Mouse (Mus musculus) layer of hippocampus, adult 8-10 months (tissue): ENCODE results near the gene Foxc1. TPM values are rescaled to one million over a fixed set of nuclear protein-coding genes. Genes with fewer than 3 reads are reported as not detected.

Source experiments
- DNase-seq, 2 experiments: peaks; one replicate each; pipeline ENCODE4 v3.0.0; 2022; ENCODE audit warnings: low spot score in 2 of 2
- total RNA-seq, 4 experiments: library from RNA; stranded (reverse); gene quantifications; 2 replicates each; pipeline ENCODE4 v1.2.4; 2022

Gene Foxc1
- total RNA-seq, 4 experiments from 2014 or later, result 4.1 to 5.0 (median 4.7) TPM

DNA sequence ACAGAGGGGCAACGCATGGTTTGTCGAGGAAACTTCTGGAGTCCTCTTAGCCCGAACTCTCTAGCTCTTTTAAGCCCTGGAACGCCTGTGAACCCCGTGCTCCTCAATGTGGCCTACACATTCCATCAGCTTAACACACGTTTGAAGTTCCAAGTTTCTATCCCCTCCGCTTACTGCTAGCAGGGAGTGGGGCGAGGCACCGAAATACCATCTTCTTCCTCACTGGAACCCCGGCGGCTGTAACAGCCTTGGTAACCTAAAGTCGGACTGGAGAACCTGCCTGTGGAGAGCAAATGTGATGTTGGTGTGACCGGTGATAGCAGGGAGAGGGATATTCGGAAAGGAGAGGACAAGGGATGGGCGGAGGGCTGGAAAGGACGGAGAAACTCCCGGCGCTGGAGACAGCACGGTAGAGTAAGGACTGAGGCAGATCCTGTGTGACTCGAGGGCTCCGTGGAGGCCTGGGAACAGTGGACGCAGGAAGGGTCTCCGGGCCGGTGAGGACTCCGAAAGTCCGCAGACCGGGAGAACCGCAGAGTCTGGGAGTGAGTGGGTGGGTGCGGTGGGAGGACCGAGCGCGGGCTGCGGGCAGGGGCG lies 504 bp upstream of the Foxc1 start:
- no peak for DNase-seq

DNA sequence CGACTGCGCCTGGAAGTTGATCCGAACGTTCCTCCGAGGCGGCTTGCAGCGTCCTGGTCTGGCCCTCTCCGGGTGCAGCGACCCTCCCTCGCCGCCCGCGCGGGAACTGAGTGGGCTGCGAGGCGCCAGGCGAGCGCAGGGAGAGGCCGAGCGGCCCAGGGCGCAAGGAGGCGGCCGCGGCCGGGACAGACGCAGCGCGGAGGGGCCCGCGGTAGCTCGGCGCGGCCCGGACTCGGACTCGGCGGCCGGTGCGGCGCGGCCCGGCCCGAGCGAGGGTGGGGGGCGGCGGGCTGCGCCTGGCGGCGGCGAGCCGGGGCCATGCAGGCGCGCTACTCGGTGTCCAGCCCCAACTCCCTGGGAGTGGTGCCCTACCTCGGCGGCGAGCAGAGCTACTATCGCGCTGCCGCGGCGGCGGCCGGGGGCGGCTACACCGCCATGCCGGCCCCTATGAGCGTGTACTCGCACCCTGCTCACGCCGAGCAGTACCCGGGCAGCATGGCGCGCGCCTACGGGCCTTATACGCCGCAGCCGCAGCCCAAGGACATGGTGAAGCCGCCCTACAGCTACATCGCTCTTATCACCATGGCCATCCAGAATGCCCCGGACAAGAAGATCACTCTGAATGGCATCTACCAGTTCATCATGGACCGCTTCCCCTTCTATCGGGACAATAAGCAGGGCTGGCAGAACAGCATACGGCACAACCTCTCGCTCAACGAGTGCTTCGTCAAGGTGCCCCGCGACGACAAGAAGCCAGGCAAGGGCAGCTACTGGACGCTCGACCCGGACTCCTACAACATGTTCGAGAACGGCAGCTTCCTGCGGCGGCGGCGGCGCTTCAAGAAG lies 680 bp downstream of the Foxc1 start:
- DNase-seq, result no peak

DNA sequence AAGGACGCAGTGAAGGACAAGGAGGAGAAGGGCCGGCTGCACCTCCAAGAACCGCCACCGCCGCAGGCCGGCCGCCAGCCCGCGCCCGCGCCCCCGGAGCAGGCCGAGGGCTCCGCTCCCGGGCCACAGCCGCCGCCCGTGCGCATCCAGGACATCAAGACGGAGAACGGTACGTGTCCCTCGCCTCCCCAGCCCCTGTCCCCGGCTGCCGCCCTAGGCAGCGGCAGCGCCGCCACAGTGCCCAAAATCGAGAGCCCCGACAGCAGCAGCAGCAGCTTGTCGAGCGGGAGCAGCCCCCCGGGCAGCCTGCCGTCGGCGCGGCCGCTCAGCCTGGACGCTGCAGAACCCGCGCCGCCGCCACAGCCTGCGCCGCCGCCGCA lies 1.3 kb downstream of the Foxc1 start:
- no peak for DNase-seq

DNA sequence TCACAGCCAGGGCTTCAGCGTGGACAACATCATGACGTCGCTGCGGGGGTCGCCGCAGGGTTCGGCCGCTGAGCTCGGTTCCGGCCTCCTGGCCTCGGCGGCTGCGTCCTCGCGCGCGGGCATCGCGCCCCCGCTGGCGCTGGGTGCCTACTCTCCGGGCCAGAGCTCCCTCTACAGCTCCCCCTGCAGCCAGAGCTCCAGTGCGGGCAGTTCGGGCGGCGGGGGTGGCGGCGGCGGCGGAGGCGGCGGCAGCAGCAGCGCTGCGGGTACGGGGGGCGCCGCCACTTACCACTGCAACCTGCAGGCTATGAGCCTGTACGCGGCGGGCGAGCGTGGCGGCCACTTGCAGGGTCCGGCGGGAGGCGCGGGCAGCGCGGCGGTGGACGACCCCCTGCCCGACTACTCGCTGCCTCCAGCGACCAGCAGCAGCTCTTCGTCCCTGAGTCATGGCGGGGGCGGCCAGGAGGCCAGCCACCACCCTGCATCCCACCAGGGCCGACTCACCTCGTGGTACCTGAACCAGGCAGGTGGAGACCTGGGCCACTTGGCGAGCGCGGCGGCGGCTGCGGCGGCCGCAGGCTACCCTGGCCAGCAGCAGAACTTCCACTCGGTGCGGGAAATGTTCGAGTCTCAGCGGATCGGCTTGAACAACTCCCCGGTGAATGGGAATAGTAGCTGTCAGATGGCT lies 1.8 kb downstream of the Foxc1 start:
- DNase-seq, result no peak

DNA sequence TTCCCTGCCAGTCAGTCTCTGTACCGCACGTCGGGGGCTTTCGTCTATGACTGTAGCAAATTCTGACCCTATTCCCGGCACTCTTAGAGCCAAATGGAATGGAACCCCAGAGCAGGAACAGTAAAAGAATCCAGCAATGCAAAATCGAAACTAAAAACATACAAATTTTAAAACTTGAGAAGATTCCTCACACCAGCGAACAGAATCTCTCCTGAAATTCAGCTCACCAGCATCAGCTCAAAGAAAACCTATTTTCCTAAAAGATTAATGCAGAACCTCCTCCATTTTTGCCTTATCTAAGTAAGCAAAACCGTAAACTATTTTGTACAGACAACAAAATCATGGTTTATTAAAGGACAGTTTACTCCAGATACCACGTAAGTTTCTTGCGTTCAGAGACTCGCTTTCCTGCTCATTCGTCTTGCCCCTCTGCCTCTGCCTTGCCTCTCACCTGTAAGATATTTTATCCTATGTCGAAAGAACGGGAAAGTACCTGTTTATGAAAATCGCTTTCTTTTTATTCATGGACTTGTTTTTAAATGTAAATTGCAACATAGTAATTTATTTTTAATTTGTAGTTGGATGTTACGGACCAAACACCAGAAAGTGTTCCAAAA lies 2.5 kb downstream of the Foxc1 start:
- DNase-seq, result no peak

GRCm38 (mm10) chr13:31809701-31810100 lies 3.3 kb downstream of the Foxc1 start:
- DNase-seq, result no peak

DNA sequence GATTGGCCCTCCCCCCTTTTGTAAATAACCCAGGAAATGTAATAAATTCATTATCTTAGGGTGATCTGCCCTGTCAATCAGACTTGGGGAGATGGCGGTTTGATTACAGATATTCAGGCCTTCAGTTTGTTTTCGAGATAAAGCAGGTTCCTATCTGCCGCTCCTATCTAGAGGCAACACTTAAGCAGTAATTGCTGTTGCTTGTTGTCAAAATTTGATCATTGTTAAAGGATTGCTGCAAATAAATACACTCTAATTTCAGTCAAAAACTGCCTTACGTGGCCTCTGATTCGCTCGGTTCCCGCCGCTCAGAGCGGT lies 3.9 kb downstream of the Foxc1 start:
- no peak for DNase-seq

GRCm38 (mm10) chr13:31810693-31811541 lies 4.5 kb downstream of the Foxc1 start:
- DNase-seq, result no peak

GRCm38 (mm10) chr13:31811542-31812021 lies 5.1 kb downstream of the Foxc1 start:
- DNase-seq, result no peak

DNA sequence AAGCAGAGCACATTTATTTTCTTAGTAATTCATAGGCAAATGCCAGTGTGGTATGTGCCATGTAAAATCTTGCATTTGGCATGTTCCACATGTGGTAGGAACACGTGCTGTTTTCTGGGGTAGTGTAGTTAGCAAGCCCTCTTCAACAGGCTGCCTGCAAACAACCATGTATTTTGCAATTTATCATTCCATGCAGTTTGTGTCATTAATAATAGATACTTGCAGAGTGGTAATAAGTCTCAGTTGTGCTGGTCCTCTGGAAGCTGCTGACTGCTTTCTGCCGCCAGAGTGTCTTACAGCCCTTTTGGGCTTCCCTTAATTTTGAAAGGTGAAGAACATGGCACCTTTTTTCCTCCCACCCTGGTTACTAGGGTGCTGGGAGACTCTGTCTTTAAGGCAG lies 6.3 kb downstream of the Foxc1 start:
- DNase-seq, result no peak

DNA sequence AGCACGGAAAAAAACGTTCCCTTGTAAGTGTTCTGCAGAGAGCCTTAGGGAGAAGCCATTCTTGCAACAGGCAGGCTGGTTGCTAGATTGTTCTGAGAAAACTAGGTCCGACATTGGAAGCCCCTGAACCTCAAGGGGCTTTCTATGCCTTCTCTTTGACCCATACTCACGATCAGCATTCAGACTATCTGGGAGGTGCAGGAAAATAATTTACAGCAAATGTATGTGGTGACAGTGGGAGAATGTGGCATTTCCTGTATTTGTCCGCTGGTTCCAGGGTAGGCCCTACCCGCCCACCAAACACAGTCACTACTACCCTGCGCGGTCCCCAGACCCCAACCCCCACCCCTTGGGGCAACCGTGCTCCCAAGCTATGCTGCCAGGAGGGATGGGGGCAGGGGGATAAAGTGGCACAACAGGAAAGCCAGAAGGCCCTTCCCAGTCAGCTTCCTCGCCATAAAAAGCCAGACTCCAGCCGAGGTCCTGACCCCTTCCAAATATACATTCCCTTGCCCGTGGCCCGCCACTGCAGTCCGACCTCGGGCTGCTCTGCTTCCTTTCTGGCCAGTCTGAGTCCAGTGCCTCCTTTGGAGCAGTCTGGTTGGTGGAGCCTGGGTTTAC lies 9.1 kb downstream of the Foxc1 start:
- DNase-seq, result no peak

GRCm38 (mm10) chr13:31818337-31818736 lies 11.9 kb downstream of the Foxc1 start:
- no peak for DNase-seq

- DNase-seq, result no peak
Observed at GRCm38 (mm10) chr13:31819664-31820405, 13.4 kb downstream of the Foxc1 start.

DNA sequence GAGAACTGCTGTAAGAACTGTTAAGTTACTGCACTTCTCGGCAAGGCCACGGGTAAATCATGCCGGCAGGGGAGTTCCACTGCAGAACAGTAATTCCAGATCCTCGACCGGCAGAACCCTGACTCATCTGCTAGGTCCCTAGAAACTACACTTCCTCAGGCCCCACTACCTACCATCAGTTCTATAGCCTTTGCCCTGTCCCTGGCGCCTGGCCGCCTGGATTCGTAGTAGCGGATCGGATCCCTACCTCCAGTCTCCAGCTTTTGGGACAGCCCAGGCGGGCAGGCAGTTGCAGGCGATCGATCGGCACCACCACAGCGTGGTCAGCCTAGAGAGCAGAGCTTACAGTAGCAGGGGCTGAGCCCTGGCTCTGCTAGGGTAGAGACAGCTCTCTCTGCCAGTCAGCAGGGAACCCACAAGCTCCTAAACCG lies 14.2 kb downstream of the Foxc1 start:
- no peak for DNase-seq

DNA sequence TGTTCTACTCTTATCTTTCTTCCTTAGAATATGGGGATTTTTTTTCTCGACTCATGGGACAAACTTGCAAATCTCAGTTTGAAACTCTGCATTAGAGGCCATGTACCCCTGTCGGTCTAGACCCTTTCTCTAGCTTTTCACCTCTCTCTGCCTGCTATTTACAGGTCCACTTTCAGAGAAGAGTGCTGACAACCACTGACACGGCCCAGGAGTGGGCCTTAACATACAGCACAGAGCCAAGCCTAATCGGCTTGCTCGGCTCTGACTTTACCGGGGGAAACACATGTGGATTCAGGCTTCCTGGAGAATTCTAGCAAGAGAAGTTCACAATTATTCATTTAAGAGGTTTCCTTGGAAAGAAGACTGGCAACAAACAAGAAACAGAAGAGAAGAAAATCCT lies 14.6 kb downstream of the Foxc1 start:
- DNase-seq, result no peak

DNA sequence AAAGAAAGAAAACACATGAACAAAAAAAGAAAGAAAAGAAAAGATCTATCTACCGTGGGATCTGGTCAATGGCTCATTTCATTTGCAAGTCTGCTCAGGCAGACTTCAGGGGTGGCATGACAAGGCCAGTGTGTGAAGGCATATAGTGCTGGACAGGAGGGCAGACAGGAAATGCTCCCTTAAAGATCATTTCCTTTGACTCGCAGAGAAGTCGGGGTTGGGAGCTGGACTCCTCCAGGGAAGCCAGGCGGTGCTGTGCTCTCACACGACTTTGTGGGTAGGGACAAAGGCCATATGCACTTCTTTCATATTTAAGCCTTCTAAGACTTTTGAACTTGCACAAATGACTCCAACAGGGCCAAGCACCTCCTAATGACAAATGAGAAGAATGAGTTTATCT lies 16.9 kb downstream of the Foxc1 start:
- no peak for DNase-seq

DNA sequence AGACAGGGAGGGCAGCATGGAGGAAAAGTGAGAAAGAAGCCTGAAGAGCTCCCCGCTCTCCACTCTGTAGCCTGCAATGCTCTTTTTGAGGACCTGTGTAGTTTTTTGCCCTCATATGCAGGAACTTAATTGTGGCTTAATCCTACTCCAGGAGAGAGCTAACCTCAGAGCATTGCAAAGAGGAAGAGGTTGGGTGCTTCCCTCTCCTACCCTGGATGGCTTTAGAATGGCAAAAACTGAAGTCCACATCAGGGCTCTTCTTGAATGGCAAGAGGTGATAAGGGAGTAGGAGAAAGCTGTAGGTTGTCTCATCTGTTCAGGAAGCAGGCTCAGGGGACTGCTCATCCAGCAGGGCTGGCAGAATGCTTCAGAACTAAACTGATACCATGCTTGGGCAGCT lies 18.7 kb downstream of the Foxc1 start:
- DNase-seq, result no peak

GRCm38 (mm10) chr13:31827160-31827559 lies 20.7 kb downstream of the Foxc1 start:
- DNase-seq, result no peak

DNA sequence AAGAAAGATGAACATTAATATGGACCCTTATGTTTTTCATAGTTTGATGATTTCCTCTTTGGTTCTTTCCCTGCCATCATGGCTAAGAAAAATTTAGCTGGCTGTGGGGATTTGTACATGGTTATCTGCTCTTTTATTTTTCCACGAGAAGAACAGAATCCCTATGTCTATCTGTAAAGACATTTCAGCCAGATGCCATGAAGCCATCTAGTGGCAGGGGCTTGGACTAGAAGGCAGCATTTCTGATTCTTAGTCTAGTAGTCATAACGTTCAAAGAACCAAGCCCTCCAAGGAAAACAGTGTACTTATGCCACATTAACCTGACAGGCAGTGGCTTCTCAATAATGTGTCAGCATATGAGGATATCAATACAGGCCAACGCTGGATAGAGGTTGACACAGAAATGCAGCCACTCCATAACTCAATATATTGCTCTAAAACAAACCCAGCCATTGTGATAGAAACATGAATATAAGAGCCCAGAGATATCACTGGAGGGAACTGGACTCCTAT lies 21.4 kb downstream of the Foxc1 start:
- no peak for DNase-seq

GRCm38 (mm10) chr13:31828446-31828845 lies 22.0 kb downstream of the Foxc1 start:
- no peak for DNase-seq
